Mouse (Mus musculus) frontal cortex, postnatal 36 days (tissue): ENCODE results near the gene Snx7.
A peak's percentile ranks its signal among the peaks of the same experiment; 100 is the strongest.

Experiments
- DNase-seq, 2 experiments: peaks; one replicate each; pipeline ENCODE4 v3.0.0; 2022; ENCODE audit warnings: low spot score in 2 of 2

Snx7 gene

GRCm38 (mm10) chr3:117817635-117818034 is 51.1 kb downstream of the Snx7 start:
- no peak for DNase-seq

- DNase-seq: no peak
Measured at GRCm38 (mm10) chr3:117814218-117814617, 54.5 kb downstream of the Snx7 start.

GRCm38 (mm10) chr3:117812135-117812534 is 56.6 kb downstream of the Snx7 start:
- DNase-seq: no peak

GRCm38 (mm10) chr3:117805782-117806181 is 63.0 kb downstream of the Snx7 start:
- DNase-seq: peak in 1 of 2 experiments; percentile 28

GRCm38 (mm10) chr3:117794501-117794900 is 74.2 kb downstream of the Snx7 start:
- DNase-seq: no peak

- no peak for DNase-seq
Measured at GRCm38 (mm10) chr3:117791951-117792350, 76.8 kb downstream of the Snx7 start.

- no peak for DNase-seq
Measured at GRCm38 (mm10) chr3:117791273-117791672, 77.5 kb downstream of the Snx7 start.

- DNase-seq: peak; percentile 28 to 70
Measured at GRCm38 (mm10) chr3:117788800-117789693, 79.7 kb downstream of the Snx7 start.

GRCm38 (mm10) chr3:117787247-117787646 is 81.5 kb downstream of the Snx7 start:
- DNase-seq: no peak

GRCm38 (mm10) chr3:117752151-117752757 is 116.5 kb downstream of the Snx7 start:
- no peak for DNase-seq

GRCm38 (mm10) chr3:117751665-117752064 is 117.1 kb downstream of the Snx7 start:
- DNase-seq: peak in 1 of 2 experiments; percentile 18

- DNase-seq: no peak
Measured at GRCm38 (mm10) chr3:117749256-117749655, 119.5 kb downstream of the Snx7 start.

- DNase-seq: no peak
Measured at GRCm38 (mm10) chr3:117739760-117740159, 129.0 kb downstream of the Snx7 start.

GRCm38 (mm10) chr3:117732661-117733060 is 136.1 kb downstream of the Snx7 start:
- no peak for DNase-seq
